Mouse (Mus musculus) lung, postnatal 0 days (tissue): ENCODE measurements around the gene Olfr1274-ps. TPM values are rescaled to one million over a fixed set of nuclear protein-coding genes. Genes with fewer than 3 reads are reported as not detected.
"Not testable (repeated sequence)": the region's sequence is repeated elsewhere in the genome, so short reads cannot be mapped to it uniquely, and the experiment has no call there.

Experiments used
- ATAC-seq: fragments of 200-750 bp; cut with Nextera tagmentation; 2 replicates; pipeline ENCODE4 v1.8.0; 2017; ENCODE audit warnings: moderate library complexity
- DNase-seq: peaks from one replicate; pipeline ENCODE4 v3.0.0-alpha.2; 2016; ENCODE audit warnings: low spot score
- H3K27ac ChIP-seq: fragments of 300-500 bp; sonication (generic); 2 replicates; pipeline ENCODE4 v1.5.1; 2014; ENCODE audit warnings: antibody characterized with exemption, mild to moderate bottlenecking, low read length, mixed read lengths
- H3K27me3 ChIP-seq: fragments of 300-500 bp; sonication (generic); replicated peaks from 2 replicates; pipeline ENCODE4 v1.6.1; 2014; ENCODE audit warnings: low read length, mixed read lengths; ENCODE audit not compliant: insufficient read depth
- H3K36me3 ChIP-seq: fragments of 300-500 bp; sonication (generic); 2 replicates; pipeline ENCODE4 v1.6.1; 2014; ENCODE audit warnings: low read length, mixed read lengths; ENCODE audit not compliant: insufficient read depth
- H3K4me1 ChIP-seq: fragments of 300-500 bp; sonication (generic); 2 replicates; pipeline ENCODE4 v1.6.1; 2014; ENCODE audit warnings: antibody characterized with exemption, low read depth, low read length, mixed read lengths; ENCODE audit not compliant: insufficient read depth
- H3K4me2 ChIP-seq: fragments of 300-500 bp; sonication (generic); replicated peaks from 2 replicates; pipeline ENCODE4 v1.6.1; 2014; ENCODE audit warnings: low read depth, mild to moderate bottlenecking, low read length, moderate library complexity, mixed read lengths
- H3K4me3 ChIP-seq: fragments of 300-500 bp; sonication (generic); 2 replicates; pipeline ENCODE4 v1.5.1; 2014; ENCODE audit warnings: low read depth, low read length
- H3K9ac ChIP-seq: fragments of 300-500 bp; sonication (generic); replicated peaks from 2 replicates; pipeline ENCODE4 v1.6.1; 2014; ENCODE audit warnings: low read depth, mild to moderate bottlenecking
- H3K9me3 ChIP-seq: fragments of 300-500 bp; sonication (generic); 2 replicates; pipeline ENCODE4 v1.6.1; 2016; ENCODE audit warnings: low read length, mixed read lengths
- CTCF ChIP-seq: IDR thresholded peaks from 2 replicates; pipeline ENCODE4 v1.5.1; 2016; ENCODE audit warnings: antibody characterized with exemption, mild to moderate bottlenecking
- EP300 ChIP-seq: IDR thresholded peaks from 2 replicates; pipeline ENCODE4 v1.6.1; 2016; ENCODE audit warnings: antibody characterized with exemption, mild to moderate bottlenecking, control low read depth
- WGBS: fragments of 180-500 bp; shearing (Covaris S2); extraction: QIAGEN DNeasy Blood & Tissue Kit; methylation state at CpG from one replicate; pipeline ENCODE4 v1.1.7; 2014; 5-methylcytosine and 5-hydroxymethylcytosine counted together
- polyA plus RNA-seq: library from polyadenylated mRNA; unstranded; fragments of >200 nt; fragmentation: Nextera tagmentation; extraction: Ambion mirVana; gene quantifications from 2 replicates; pipeline ENCODE4 v1.2.1, GENCODE M21; 2015

Olfr1274-ps gene
- polyA plus RNA-seq, 1 experiment from 2014 or later: not detected

DNA sequence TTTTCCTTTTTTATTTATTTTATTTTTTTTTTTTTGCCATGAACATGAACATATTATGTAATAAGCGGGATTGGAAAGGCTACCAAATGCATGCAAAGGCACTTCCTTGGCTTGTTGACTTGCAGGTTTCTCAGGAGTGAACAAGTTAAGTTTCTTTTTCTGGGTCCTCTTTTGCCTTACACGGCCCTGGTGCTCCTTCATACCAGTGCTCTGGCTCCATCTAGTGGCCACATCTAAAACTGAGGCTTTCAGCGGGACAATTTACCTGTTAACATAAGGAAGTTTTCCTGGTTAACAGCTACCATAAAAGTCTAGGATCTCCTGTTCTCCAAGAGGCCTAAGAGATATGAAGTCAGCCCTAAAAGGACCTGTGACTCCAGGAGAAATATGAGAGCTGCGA lies 31.3 kb downstream of the Olfr1274-ps start:
- not testable (repeated sequence) for H3K9me3 ChIP-seq, H3K4me3 ChIP-seq, H3K9ac ChIP-seq, H3K36me3 ChIP-seq, DNase-seq, H3K4me1 ChIP-seq, H3K27ac ChIP-seq, ATAC-seq, H3K27me3 ChIP-seq, H3K4me2 ChIP-seq
- no CpG with 5 or more reads among the region's 4 CpGs for WGBS

DNA sequence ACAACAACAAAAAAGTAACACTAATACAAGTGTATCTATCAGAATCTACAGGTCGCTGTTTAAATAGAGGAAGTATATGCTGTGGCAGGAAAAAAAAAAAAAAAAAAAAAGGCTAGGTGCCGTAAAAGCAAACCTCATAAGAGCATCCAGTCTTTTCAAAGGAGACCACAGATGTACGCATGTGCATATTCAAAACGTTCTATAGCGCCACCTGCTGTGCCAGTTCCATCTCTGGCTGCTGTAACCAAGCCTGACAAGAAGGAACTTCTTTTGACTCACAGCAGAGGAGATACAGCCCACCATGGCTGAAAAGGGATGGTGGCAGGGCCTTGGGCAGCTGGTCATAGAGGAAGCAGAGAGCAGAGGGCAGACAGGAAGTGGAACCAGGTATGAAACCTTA lies 39.0 kb downstream of the Olfr1274-ps start:
- H3K27me3 ChIP-seq, ATAC-seq, H3K4me3 ChIP-seq, H3K9ac ChIP-seq, H3K4me2 ChIP-seq, H3K4me1 ChIP-seq, H3K9me3 ChIP-seq, H3K27ac ChIP-seq, H3K36me3 ChIP-seq, DNase-seq: not testable (repeated sequence)
- 90% methylated on average over 1 of the region's 5 CpGs for WGBS

DNA sequence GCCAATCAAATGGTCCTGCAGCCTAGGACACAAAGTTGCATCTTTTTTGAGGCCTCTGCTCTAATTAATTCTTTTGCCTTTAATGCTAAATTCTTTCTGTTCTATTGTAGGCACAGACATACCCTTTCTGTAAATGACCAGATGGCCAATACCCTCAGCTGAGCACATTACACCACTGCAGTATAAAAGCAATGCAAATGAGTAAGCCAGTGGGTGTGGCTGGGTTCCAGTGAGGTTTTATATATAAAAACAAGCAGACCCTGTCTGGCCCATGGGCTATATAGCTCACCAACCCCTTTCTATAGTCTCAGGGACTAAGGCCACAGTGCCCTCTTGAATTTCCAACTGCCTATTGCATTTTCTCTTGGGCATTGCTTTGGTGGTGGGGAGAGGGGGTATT lies 41.7 kb downstream of the Olfr1274-ps start:
- DNase-seq, H3K9me3 ChIP-seq, H3K36me3 ChIP-seq, H3K9ac ChIP-seq, H3K27ac ChIP-seq, ATAC-seq, H3K27me3 ChIP-seq, H3K4me2 ChIP-seq, H3K4me1 ChIP-seq, H3K4me3 ChIP-seq: not testable (repeated sequence)

DNA sequence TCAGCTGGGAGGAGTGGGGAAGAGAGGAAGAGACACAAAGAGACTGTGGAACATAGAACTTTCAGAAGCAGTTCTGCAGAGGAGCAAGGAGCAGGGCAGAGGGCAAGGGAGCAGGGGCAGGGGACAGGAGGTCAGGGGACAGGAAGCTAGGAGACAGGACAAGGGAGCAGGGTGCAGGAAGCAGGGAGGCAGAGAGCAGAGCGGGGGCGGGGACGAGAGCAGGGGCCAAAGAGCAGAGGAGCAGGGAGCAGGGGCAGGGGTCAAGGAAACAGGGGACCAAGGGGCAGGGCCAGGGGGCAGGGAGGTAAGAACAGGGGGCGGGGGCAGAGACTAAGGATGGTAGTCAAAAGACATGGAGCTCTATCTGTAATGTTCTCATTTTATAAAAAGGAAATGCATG lies 43.3 kb downstream of the Olfr1274-ps start:
- not testable (repeated sequence) for H3K36me3 ChIP-seq, H3K9me3 ChIP-seq, H3K4me2 ChIP-seq, H3K27ac ChIP-seq, H3K4me3 ChIP-seq, H3K27me3 ChIP-seq, DNase-seq, H3K4me1 ChIP-seq, ATAC-seq, H3K9ac ChIP-seq
- WGBS: 56% methylated on average over 4 of the region's 4 CpGs

DNA sequence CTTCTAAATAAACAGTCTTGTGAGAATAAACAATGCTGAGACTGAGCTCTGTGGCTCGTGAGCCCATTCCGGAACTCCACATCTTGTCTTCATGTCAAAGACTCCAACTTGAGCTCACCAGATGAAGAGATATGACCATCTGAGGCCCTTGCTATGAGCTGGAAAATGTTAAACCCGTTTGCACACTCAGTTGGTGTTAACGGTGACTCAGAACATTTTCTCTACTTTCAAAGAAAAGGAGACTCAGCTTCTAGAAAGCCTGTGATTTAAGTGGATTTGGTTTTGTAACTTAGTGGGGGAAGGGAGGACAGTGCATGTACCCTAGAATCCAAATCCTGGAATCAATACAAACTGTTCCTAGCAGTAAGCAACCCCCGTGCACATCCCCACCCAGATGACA lies 45.3 kb downstream of the Olfr1274-ps start:
- no peaks in the 10 kb centered on the region for H3K4me1 ChIP-seq
- H3K4me3 ChIP-seq: no peak overlapping the region
- TF ChIP-seq CTCF: no peak
- TF ChIP-seq EP300: no peak
- DNase-seq: no peak
- H3K36me3 ChIP-seq: no peaks in the 10 kb centered on the region
- H3K9ac ChIP-seq: no peak overlapping the region
- no peaks in the 10 kb centered on the region for H3K9me3 ChIP-seq
- no peaks in the 10 kb centered on the region for H3K27me3 ChIP-seq
- no peak overlapping the region for H3K27ac ChIP-seq
- WGBS: 60% methylated on average over 5 of the region's 5 CpGs
- no peak for ATAC-seq
- no peak overlapping the region for H3K4me2 ChIP-seq

DNA sequence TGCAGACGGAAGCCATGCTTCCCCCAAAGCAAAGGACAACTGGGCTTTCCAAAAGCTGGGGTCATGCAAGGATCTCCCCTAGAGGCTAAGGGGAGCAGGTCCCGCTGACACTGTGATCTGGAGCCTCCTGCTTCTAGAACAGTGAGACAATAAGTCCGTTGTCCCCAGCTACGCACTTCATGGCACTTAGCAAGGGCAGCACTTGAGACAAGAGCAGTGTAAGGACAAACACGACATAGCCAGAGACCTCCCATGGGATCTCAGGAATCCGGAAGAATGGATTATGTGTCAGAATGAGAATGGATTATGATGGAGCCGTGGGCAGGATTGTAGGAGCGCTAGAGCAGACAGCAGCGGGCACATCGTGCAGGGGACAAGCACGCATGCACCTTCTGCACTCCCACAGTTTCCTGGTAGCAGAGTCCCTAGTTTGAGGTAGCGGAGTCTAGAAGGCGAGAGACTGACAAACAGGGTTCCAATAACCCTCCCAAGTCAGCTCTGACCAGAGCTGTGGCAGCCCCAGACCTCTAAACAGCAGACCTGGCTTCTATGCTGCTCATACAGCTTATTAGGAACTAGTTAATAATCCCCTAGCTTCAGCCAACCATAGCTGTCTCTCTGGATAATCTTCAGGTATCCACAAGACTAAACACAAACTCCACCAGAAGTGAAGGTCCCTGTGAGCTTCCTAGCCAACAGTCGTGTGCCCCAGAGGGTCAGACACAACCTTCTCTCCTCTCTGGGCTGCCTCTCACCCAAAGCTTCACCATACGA lies 50.7 kb downstream of the Olfr1274-ps start:
- TF ChIP-seq EP300: peak; percentile 36; the same call in 1 of the 2 replicates
- no peak for TF ChIP-seq CTCF
- DNase-seq: peak; percentile 64
- ATAC-seq: peak; percentile 84

DNA sequence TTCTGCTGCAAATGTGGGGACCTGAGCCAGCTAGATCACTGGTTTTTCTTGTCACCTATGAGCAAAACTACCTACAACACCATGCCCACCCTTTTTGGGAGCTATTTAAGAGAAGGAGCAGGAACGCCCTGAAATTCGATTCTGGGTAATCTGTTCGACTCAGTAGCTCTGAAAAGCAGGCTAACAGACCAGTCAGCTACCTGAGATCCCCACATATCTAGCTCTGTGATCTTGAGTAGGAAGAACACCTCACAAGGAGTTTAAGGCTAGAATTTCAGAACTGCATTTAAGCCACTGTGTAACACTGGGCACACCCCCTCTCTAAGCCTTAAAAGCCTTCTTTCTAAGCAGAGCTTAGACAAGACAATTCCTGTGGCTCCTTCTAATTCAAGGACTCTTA lies 53.9 kb downstream of the Olfr1274-ps start:
- no peak overlapping the region for H3K27ac ChIP-seq
- no peaks in the 10 kb centered on the region for H3K27me3 ChIP-seq
- H3K9ac ChIP-seq: no peak overlapping the region
- TF ChIP-seq EP300 (no peak), CTCF (no peak)
- WGBS: 77% methylated on average over 3 of the region's 3 CpGs
- H3K9me3 ChIP-seq: no peaks in the 10 kb centered on the region
- no peak for DNase-seq
- H3K36me3 ChIP-seq: 0 out of 2 replicates have a peak, but pooled peaks cover 6% of the 10 kb centered on the region
- no peak overlapping the region for H3K4me2 ChIP-seq
- ATAC-seq: no peak
- no peak overlapping the region for H3K4me3 ChIP-seq
- no peaks in the 10 kb centered on the region for H3K4me1 ChIP-seq

More for the DNA sequence above, 50.7 kb downstream of the Olfr1274-ps start:
- no peak overlapping the region for H3K9ac ChIP-seq
- no peak overlapping the region for H3K4me2 ChIP-seq
- no peaks in the 10 kb centered on the region for H3K9me3 ChIP-seq
- H3K27ac ChIP-seq: no peak overlapping the region
- 62% methylated on average over 15 of the region's 15 CpGs for WGBS
- H3K4me3 ChIP-seq: no peak overlapping the region
- H3K36me3 ChIP-seq: no peaks in the 10 kb centered on the region
- no peaks in the 10 kb centered on the region for H3K4me1 ChIP-seq
- H3K27me3 ChIP-seq: no peaks in the 10 kb centered on the region

Other genes starting within 250 kb of the Olfr1274-ps start
- gene Olfr1270, start 245.6 kb upstream of the Olfr1274-ps start, polyA plus RNA-seq: not detected in 2 replicates
- gene Olfr1506, start 174.2 kb upstream of the Olfr1274-ps start, polyA plus RNA-seq: not detected in 2 replicates
- not detected in 2 replicates for gene Olfr142, start 141.1 kb upstream of the Olfr1274-ps start, polyA plus RNA-seq
- gene Olfr1271, start 127.7 kb upstream of the Olfr1274-ps start, polyA plus RNA-seq: not detected in 2 replicates
- gene Olfr1272, start 105.8 kb upstream of the Olfr1274-ps start, polyA plus RNA-seq: not detected in 2 replicates
- gene Gm13769, start 76.5 kb upstream of the Olfr1274-ps start, polyA plus RNA-seq: not detected in 2 replicates
- 4.2 TPM in 2 replicates for gene Ptprj, start 182.0 kb downstream of the Olfr1274-ps start, polyA plus RNA-seq